Mouse (Mus musculus) stomach, postnatal 0 days (tissue): Measurements from ENCODE around the gene Olfr1396.

ENCODE experiments used
- CTCF ChIP-seq: IDR thresholded peaks from 2 replicates; pipeline ENCODE4 v1.5.1; 2016; ENCODE audit warnings: antibody characterized with exemption, low read depth, mild to moderate bottlenecking, moderate library complexity
- EP300 ChIP-seq: optimal IDR thresholded peaks from 2 replicates; pipeline ENCODE3; 2016; ENCODE audit warnings: antibody characterized with exemption

DNA sequence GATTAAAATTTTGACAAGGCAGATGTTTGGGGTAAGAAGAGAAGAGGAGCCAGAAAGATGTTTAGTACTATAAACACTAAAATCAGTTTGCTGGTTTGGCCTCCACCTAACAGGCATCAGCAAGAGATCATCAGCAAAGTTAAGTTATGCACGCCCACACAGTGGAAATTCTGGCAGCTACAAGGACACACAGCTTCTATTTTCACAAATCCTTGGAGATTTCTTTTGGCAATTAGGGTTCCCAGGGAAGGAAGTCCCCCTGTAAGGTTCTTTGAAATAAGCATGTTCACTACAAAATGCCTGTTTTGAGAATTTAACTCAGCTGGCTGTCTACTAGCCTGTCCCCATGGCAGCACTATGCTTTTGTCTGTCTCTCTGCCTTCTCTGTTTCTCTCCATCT, 3.7 kb downstream of the Olfr1396 start:
- TF ChIP-seq CTCF (no peak), EP300 (no peak)
